Mouse (Mus musculus) mouse trophoblast stem cell (cell line): Measurements from ENCODE around the gene Caln1.

Experiments used
- in situ Hi-C, 2 experiments: fragments of 300-500 bp; cut with MseI, MboI; formaldehyde crosslinking; loops; 2 replicates in 1 of 2; 3 replicates in 1 of 2; pipeline ENCODE4 v1.15.1; 2025

Gene Caln1

GRCm38 (mm10) chr5:130369237-130369636 is at the start of gene Caln1:
Gene Caln1, plus strand, starts transcription at chr5:130369455.
- in situ Hi-C loops = no loop called here

GRCm38 (mm10) chr5:130319783-130320182 is 49.5 kb upstream of the Caln1 start:
- in situ Hi-C loops = no loop called here

DNA sequence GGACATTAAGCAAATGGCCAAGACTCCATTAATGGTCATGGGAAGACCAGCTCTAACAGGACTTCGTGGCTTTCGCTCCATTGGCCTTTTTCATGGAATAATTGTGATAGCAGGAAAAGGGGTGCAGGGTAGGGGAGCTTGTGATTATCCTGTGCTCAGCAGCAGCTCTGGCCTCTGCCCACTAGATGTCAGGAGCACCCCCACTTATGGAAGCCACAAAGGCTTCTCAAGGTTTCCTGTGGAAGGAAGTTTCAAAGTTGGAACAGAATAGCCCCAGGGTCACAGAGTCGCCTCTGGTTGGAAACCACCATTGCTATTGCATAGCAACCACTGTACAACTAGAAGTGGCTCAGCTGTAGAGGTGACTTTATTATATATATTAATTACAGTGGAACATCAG is 48.8 kb upstream of the Caln1 start:
- in situ Hi-C loops = no loop called here

GRCm38 (mm10) chr5:130325486-130325885 is 43.8 kb upstream of the Caln1 start:
- in situ Hi-C loops = no loop called here

GRCm38 (mm10) chr5:130327615-130328263 is 41.5 kb upstream of the Caln1 start:
- in situ Hi-C loops = no loop called here

GRCm38 (mm10) chr5:130328366-130328765 is 40.9 kb upstream of the Caln1 start:
- in situ Hi-C loops = no loop called here

- in situ Hi-C loops = no loop called here
These were observed 39.4 kb upstream of the Caln1 start for GRCm38 (mm10) chr5:130329889-130330288.

GRCm38 (mm10) chr5:130330801-130331200 is 38.5 kb upstream of the Caln1 start:
- in situ Hi-C loops = no loop called here

DNA sequence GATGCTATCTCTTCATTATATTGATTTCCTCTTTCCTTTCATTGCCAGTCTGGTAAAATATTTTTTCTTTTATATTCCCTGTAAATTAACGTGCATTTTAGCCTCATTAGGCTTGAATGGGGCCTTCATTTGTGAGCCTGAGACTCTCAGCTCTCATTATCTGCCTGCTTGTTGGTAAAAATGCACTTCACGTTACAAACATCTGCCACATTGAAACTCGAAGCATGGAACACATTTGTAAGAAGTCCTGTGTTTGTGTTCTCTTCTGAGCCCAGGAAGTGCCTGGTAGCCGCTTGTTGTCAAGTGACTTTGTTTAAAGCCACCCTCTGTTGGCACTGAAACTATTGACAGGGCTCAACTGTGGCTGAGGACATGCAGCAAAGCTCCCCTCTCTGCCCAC is 38.0 kb upstream of the Caln1 start:
- in situ Hi-C loops = no loop called here

- in situ Hi-C loops = no loop called here
These were observed 35.7 kb upstream of the Caln1 start for GRCm38 (mm10) chr5:130333566-130333965.

GRCm38 (mm10) chr5:130333971-130334370 is 35.3 kb upstream of the Caln1 start:
- in situ Hi-C loops = no loop called here

DNA sequence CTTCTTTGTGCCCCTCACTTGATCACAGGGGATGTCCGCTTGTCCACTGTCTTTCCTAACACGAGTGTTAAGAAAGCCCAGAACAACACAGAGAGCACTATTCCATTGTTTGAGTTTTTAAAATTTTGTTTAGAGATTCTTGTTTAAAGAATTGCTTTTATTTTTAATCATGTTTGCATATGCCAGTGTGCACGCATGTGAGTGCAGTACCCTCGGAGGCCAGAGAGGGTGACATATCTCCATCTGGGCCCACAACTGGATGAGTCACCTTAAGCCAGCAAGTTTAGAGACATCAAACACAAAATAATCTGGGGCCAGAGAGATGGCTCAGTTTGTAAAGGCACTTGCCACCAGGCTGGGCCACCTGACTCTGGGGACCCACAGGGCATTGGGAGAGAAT is 33.8 kb upstream of the Caln1 start:
- in situ Hi-C loops = no loop called here

DNA sequence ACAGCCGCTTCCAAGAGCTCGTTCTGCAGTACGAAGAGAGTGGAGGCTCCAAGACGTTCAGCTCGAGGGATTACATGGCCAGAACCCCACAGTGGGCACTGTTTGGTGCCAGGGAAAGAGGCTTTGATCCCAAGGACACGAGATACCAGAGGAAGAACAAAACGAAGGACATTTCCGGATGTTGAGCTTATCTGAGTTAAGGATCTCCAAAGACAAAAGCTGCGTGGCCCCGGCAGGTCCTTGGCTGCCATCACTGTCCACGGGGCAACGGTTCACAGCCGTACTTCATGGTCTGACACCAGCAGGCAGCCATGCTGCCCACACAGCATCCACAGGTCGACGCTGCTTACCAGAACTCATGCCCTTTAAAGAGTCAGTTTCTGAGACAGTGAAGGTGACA is 28.6 kb upstream of the Caln1 start:
- in situ Hi-C loops = no loop called here

DNA sequence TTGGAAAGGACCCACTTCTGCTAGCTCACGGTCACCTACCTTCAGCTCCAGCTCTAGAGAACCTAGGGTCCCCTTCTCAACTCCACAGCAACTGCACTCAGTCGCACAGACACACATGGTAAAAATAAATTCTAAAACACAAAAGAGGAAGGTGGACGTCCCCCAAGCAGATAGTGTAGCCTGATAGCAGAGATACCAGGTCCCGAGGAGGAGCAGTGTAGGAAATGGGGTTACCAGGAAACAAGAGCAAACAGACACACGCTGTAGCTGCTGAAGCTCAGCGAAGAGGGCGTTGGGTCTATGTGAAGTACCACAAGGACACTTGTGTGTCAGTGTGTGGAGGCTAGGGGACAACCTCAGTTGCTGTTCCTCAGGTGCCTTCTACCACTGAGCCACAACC is 24.3 kb upstream of the Caln1 start:
- in situ Hi-C loops = no loop called here

GRCm38 (mm10) chr5:130345871-130346270 is 23.4 kb upstream of the Caln1 start:
- in situ Hi-C loops = no loop called here

- in situ Hi-C loops = no loop called here
These were observed 14.0 kb upstream of the Caln1 start for GRCm38 (mm10) chr5:130355223-130355622.

- in situ Hi-C loops = no loop called here
These were observed 6.1 kb upstream of the Caln1 start for GRCm38 (mm10) chr5:130363111-130363510.

- in situ Hi-C loops = no loop called here
These were observed 5.5 kb upstream of the Caln1 start for GRCm38 (mm10) chr5:130363773-130364172.

GRCm38 (mm10) chr5:130368236-130368635 is 1.0 kb upstream of the Caln1 start:
- in situ Hi-C loops = no loop called here

DNA sequence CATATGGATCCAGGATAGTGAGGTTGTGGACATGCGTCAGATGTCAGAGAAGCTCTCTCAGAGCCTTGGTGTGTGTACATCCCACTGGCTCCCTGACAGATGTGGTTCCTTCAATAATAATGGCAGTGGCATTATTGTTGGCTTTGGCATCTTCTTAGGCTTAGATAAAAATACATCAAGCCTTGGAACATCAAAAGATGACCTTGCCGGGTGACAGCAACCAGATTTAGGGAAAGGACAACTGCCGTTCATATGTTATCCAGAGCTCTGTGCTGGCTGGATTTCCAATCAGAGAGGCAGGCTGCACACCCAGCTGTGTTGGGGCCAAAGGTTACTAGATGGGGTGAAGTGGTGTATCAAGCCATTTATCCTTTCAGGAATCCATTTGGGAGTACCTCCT is 6.2 kb downstream of the Caln1 start:
- in situ Hi-C loops = no loop called here

DNA sequence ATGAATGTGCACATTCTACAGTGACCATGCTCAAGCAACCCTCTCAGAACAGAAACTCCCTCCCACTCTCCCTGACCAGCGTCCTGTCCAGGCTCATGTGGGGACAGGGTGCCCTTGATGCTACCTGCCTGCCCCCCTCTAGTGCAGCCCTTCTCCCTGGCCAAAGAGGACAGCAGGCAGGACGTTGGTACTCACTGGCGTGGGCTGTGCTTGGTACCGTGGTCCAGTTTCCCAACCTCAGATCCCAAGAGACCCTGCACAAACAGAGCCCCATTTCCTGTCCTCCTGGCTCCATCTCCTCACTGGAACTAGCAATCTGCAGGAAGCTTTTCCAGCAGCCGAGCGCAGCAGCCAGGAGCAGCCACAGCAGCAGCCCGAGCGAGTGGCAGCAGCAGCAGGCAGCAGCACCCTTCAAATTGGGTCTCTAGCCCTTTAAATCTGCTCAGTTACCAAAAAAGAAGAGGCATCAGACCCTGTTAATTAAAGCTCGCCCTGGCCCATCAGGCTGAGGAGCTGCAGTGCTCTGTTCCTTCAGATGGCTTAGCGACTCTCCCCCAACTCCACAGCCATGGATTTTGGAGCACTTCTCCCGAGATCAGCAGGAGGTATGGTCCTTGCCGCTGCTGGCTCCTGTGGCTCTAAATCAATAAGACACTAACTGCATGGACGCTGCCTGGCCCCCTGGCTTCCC is 15.1 kb downstream of the Caln1 start, which contains the start of gene A330070K13Rik:
A330070K13Rik (minus strand) TSS at position 410 of the 691 bp plus-strand sequence.
- in situ Hi-C loops = no loop called here

DNA sequence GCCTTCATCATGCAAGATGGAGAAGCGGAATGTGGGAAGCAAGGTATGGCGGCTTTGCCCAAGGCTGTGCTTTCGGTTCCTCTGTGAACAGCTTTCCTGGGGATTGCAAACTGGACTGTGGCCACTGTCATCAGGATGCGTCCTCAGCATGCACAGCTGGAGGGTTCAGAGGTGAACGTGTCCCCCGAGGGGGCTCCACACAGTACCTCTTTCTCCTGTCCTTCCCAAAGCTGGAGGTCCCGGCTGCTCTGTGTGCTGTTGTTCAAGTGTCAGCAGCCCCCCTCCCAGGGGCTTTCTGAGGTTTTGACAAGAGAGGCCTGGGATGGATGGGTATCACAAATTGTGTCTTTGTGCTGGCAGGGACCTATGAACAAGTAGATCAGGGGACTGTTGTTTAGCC is 17.2 kb downstream of the Caln1 start:
- in situ Hi-C loops = no loop called here

GRCm38 (mm10) chr5:130393618-130394355 is 24.5 kb downstream of the Caln1 start:
- in situ Hi-C loops = no loop called here
